Mouse (Mus musculus): Measurements from ENCODE around the gene Lrrc9.

Gene Lrrc9

GRCm38 (mm10) chr12:72467789-72468188 lies 26.1 kb downstream of the Lrrc9 start:
- no peak for DNase-seq (ENCODE audit: low read depth, low spot score)

GRCm38 (mm10) chr12:72476773-72477450 lies 35.2 kb downstream of the Lrrc9 start:
- DNase-seq (ENCODE audit: low read depth, low spot score): no peak

DNA sequence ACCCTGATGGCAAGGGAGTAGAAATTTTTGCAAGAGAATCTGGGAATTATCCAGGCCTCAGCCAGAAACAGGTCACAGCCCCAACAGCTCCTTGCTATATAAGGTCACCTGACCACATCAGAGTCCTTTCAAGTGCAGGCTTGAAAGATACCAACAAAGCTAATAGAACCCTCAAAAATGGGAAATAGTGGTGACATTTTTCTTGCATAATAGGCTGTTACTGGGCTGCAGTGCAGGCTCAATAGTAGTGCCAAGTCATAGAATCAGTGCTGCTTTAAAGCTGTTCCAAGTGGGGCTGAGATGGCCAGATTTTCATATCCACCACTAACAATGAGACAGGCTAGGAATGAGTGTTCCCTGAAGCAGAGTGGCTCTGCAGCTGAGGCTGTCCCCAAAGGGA lies 40.6 kb downstream of the Lrrc9 start:
- no peak for DNase-seq (ENCODE audit: low read depth, low spot score)

DNA sequence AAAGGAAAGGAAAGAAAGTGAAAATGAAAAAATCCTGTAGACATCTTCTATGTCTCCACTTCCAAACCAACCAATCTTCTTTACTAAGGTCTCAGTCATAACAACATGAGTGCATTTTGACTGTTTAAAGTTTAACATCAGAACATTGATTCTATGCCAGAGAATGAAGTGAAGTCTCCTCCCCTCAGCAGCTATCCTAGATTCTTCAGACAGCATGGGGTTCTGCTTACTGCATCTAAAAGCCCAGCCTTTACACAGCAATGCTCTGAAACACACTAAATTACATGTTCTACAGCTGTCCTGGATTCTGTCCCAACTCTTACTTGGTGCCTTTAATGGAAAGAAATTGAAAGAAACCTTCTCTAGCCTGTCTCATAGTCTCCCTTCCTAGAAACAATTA lies 43.2 kb downstream of the Lrrc9 start:
- no peak for DNase-seq (ENCODE audit: low read depth, low spot score)

DNA sequence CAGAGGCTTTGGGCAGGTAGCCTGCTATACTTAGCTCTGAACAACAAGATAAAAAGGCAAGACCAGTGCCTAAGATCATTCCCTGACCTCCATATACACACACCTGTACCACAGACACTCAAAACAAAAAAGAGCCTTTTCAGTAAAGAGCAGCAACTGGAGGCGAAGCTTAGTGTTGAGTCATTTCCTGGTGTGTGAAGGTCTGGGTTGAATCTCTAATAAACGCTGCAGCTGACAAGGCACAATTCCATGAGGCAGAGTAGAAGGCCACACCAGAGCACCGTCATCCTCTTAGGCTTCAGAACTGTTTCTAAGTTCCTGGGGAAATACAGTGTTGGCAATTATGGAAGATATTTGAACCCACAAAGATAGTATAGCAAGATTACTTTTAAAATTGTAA lies 45.8 kb downstream of the Lrrc9 start:
- no peak for DNase-seq (ENCODE audit: low read depth, low spot score)

DNA sequence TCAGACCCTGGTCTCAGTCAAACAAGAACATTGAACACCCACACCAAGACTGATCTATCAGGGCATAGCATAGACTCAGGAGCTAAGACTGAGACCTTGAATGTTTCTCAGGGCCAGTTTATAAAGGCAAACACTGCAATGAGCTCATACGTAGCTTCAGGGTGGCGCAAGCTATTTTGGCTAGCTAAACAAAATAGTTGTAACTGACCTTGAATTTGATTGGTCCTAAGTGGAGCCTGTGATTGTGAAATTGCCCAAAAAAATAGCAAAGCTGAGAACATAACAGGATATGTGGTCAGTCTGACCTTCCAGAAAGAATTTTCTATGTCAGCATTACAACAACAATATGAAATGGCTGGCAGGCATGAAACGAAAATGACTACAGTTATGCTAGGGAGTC lies 48.3 kb downstream of the Lrrc9 start:
- no peak for DNase-seq (ENCODE audit: low read depth, low spot score)

- DNase-seq (ENCODE audit: low read depth, low spot score): no peak
Measured at GRCm38 (mm10) chr12:72491063-72491719, 49.5 kb downstream of the Lrrc9 start.

DNA sequence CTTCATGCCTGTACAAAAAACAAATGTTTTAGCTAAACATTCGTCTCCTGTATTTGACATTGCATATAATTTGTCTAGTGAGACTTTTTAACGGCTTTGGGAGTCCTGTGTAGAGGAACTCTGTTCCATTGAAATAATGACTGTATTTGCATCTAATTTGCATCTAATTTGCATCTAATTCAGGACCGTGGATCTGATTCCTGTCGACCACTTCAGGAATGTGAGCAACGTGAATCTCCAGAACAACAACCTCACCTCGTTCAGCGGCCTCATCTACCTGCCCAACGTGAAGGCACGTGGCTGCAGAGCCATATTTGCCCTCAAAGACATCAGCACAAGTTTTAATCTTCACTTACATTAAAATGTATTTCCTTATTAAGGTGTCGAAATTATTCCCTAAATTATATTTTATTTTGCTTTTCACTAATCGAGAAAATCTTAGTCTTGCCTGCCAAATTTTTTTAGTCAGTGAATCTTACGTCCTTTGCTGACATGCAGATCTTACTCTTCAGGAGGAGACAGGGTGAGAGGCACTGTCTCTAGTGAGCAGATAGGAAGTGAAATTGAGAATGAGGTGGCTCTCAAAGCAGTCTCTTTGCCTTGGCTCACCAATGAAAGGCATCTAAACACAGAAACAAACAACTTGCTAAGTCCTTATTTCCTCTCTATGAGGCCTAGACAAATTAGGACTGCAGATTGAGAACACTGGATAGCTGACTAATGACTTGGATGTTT lies 55.4 kb downstream of the Lrrc9 start:
- DNase-seq (ENCODE audit: low read depth, low spot score): peak; percentile 24

DNA sequence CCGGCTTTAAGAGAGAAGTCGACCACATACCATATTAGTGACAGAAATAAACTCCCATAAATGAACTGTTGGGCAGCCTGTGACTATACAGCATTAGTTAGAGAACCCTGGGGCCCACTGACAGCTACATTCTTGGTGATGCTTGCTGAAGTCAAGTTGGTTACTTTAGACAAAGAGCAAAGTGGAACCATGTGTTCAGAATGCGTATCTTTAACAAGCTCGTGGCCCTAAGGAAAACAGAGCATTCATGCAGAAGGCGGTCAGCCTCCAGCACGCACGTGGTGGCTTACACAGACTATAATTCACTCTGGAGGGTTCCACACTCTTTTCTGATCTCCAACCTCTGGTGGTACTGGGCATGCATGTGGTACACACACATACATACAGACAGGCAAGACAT lies 67.9 kb downstream of the Lrrc9 start:
- DNase-seq (ENCODE audit: low read depth, low spot score): peak; percentile 31

- DNase-seq (ENCODE audit: low read depth, low spot score): no peak
Measured at GRCm38 (mm10) chr12:72515446-72515845, 73.8 kb downstream of the Lrrc9 start.

- DNase-seq (ENCODE audit: low read depth, low spot score): no peak
Measured at GRCm38 (mm10) chr12:72518114-72518728, 76.6 kb downstream of the Lrrc9 start.

GRCm38 (mm10) chr12:72519352-72519751 lies 77.7 kb downstream of the Lrrc9 start:
- DNase-seq (ENCODE audit: low read depth, low spot score): no peak

DNA sequence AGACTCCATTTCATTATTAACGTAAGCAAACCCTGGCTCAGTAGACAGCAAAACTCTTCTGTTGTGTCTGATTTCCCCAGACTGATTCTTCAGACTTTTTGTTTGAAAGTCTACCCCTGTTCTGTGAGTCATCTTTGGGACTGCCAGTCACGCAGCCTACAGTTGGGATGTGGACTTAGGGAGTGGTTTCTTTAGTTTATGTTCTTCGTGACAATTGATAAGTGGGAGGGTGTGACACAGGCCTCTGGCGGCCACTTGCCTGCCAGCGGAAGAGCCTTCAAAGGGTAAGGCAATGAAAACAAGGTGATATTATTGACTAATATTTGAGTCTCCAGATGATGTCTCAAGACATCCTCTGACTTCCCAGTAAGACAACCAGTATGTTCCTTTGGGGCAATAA lies 78.2 kb downstream of the Lrrc9 start:
- no peak for DNase-seq (ENCODE audit: low read depth, low spot score)

DNA sequence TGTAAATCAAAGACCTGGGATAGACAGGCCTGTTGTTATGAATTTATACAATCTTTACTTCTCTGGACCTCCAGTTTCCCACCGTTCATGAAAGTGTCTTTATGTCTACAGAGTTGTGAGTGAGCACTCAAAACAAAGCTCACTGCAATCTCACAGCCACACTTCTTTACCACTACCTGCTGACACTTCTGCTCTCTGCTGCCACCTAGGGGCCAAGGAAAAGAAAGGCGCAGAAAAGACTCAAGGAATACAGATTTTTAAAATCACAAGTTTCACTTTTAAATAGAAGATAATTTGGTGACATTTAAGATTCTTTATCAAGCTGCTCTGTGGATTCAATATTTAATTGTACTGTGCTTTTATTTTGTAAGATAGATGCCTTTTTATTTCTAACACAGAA lies 79.0 kb downstream of the Lrrc9 start:
- peak; percentile 76 for DNase-seq (ENCODE audit: low read depth, low spot score)

DNA sequence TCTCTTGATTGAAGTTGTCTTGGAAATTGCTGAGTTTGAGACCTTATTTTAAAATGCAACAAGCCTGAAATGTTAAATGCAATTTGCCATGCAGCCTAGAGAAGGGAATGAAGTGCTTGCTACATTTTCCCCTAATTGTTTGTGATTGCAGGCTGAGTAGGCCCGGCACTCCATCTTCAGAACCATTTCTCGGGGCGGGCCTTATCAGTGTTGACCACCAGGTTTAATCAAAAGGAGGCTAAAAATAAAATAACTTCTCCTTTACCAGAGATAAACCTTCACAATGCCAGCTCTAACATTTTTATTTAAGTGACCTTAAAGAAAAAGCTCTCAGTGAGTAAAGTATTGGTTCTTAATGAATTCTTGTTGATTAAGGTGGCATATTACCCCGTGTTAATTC lies 83.9 kb downstream of the Lrrc9 start:
- DNase-seq (ENCODE audit: low read depth, low spot score): no peak

- DNase-seq (ENCODE audit: low read depth, low spot score): no peak
Measured at GRCm38 (mm10) chr12:72532303-72532702, 90.6 kb downstream of the Lrrc9 start.

- DNase-seq (ENCODE audit: low read depth, low spot score): no peak
Measured at GRCm38 (mm10) chr12:72533986-72534385, 92.3 kb downstream of the Lrrc9 start.

GRCm38 (mm10) chr12:72535599-72535998 lies 93.9 kb downstream of the Lrrc9 start:
- DNase-seq (ENCODE audit: low read depth, low spot score): no peak

GRCm38 (mm10) chr12:72536021-72536597 lies 94.4 kb downstream of the Lrrc9 start, which contains the start of gene Pcnx4:
Gene Pcnx4 (plus strand): TSS chr12:72536383.
- DNase-seq (ENCODE audit: low read depth, low spot score): peak; percentile 97

GRCm38 (mm10) chr12:72538571-72538970 lies 96.9 kb downstream of the Lrrc9 start:
- no peak for DNase-seq (ENCODE audit: low read depth, low spot score)

- DNase-seq (ENCODE audit: low read depth, low spot score): no peak
Measured at GRCm38 (mm10) chr12:72554347-72554746, 112.7 kb downstream of the Lrrc9 start.

GRCm38 (mm10) chr12:72564281-72564795 lies 122.7 kb downstream of the Lrrc9 start:
- no peak for DNase-seq (ENCODE audit: low read depth, low spot score)

Measured in mesoderm, embryonic 11.5 days (tissue).